Mouse (Mus musculus): Measurements from ENCODE around the gene Mecom. TPM values are rescaled to one million over a fixed set of nuclear protein-coding genes. Genes with fewer than 3 reads are reported as not detected.

The Mecom gene
- polyA plus RNA-seq, 1 experiment from 2014 or later, result 26.9 TPM

DNA sequence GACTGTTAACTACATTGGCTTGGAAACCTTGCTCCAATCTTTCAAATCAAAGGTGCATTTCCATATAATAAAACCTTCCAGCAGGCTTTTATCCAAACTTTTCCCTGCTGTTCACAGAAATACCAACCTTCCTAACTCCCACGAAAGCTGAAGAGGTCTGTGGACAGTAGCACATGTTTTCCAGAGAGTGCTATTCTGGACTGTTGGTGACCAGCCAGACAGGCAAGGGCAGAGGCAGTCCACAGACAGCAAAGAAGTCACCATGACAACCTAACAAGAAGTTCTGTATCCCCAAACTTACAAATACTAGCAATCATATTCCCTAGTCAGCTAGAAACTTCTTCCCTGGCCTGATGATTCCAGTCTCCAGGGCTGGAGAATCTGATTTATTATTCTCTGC lies 454.8 kb downstream of the Mecom start:
- Histone ChIP-seq H3K36me3 (replicated peaks) (no peaks in the 10 kb centered on the region), H3K4me1 (no peaks in the 10 kb centered on the region), H3K27ac (no peak overlapping the region), H3K27me3 (ENCODE audit: poor library complexity, severe bottlenecking) (no peaks in the 10 kb centered on the region), H3K4me3 (no peak overlapping the region), H3K9me3 (no peaks in the 10 kb centered on the region)
- WGBS, result 95% methylated on average over 1 of the region's 1 CpGs
- DNase-seq (ENCODE audit: extremely low spot score, low spot score), result no peak

DNA sequence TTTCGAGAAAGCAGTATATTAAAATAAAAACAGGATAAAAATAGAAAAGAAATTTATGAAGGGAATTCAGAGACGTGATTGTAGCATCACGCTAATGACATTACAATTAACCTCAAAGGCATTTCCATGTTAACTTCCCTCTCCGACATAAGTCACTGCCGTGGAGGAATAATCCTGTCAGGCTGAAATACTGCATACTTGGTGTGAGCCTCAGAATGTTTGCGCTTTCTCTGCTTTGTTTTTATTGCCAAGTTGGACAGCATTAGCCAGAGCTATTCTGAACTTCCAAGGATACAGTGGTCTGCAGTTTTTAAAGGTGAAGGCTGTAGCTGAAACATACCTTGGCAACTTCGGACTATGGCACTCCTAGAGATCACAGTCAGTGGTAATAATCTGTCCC lies 455.3 kb downstream of the Mecom start:
- no peak overlapping the region for H3K4me3 ChIP-seq
- DNase-seq (ENCODE audit: extremely low spot score, low spot score), result no peak
- no peaks in the 10 kb centered on the region for H3K4me1 ChIP-seq
- no peak overlapping the region for H3K27ac ChIP-seq
- no peaks in the 10 kb centered on the region for H3K36me3 ChIP-seq (replicated peaks)
- no peaks in the 10 kb centered on the region for H3K27me3 ChIP-seq (ENCODE audit: poor library complexity, severe bottlenecking)
- 90% methylated on average over 7 of the region's 7 CpGs for WGBS
- H3K9me3 ChIP-seq, result no peaks in the 10 kb centered on the region

DNA sequence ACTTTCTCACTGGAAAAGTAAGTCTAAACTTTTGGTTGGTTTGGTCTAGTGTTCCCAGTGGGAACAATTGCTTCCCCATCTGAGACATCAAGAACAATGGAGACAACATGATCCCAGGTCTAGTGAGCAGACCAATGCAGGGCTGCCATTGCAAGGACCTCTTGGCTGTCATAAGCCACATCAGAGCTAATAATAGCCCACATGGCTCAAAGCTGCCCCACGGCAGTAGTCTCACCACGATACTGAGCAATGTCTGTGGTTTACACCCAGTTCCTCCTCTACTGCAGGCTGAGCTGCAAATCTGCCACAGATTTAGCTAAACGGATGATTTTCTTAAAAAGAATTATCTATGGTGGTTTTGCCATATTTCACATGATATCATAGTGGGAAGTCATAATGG lies 455.9 kb downstream of the Mecom start:
- H3K27me3 ChIP-seq (ENCODE audit: poor library complexity, severe bottlenecking), result no peaks in the 10 kb centered on the region
- no peak overlapping the region for H3K4me3 ChIP-seq
- no peak overlapping the region for H3K27ac ChIP-seq
- H3K36me3 ChIP-seq (replicated peaks), result no peaks in the 10 kb centered on the region
- DNase-seq (ENCODE audit: extremely low spot score, low spot score), result no peak
- no peaks in the 10 kb centered on the region for H3K9me3 ChIP-seq
- no peaks in the 10 kb centered on the region for H3K4me1 ChIP-seq
- WGBS, result 91% methylated on average over 3 of the region's 3 CpGs

DNA sequence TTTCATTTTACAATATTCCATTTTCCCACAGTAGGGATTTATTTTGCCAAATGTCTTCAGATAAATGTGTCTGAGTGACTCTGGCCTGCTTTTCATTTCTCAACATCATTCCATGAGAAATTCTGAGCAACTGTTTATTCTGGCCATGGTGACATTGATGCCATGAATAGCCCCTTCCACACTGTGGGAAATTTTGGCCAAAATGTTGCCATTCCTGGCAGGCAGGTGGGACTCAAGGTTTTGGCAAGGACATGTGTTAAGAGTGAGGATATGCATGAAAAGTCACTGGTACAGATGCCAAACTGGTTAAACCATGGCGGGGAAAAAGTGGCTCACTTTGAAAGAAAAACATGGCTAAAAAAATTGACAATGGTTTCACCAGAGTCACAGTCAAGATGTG lies 456.4 kb downstream of the Mecom start:
- WGBS, result 93% methylated on average over 1 of the region's 1 CpGs
- no peaks in the 10 kb centered on the region for H3K4me1 ChIP-seq
- H3K4me3 ChIP-seq, result no peak overlapping the region

DNA sequence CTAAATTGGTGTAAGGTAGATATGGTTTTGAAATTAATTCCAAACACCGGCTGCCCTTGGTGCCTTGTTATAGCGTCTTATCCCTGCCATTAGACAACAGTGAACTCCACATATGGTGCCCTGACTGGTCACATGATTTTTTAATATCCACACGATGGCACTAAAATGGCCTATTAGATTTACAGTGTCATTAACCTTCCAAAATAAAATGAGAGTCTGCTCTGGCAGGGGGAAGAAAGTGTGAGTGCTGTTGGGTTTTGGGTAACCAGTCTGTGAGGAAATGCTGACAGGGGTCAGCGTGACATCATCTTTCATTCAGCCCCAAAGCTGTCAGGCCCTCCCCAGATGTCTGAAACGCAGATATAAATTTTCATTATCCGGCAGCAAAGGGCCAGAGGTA lies 461.7 kb downstream of the Mecom start:
- H3K27ac ChIP-seq, result no peak overlapping the region
- 92% methylated on average over 6 of the region's 6 CpGs for WGBS
- H3K36me3 ChIP-seq (replicated peaks), result no peaks in the 10 kb centered on the region
- no peaks in the 10 kb centered on the region for H3K27me3 ChIP-seq (ENCODE audit: poor library complexity, severe bottlenecking)
- H3K9me3 ChIP-seq, result no peaks in the 10 kb centered on the region
- no peak overlapping the region for H3K4me3 ChIP-seq
- H3K4me1 ChIP-seq, result peaks cover 14% of the 10 kb centered on the region
- no peak for DNase-seq (ENCODE audit: extremely low spot score, low spot score)

More for the DNA sequence above, 456.4 kb downstream of the Mecom start:
- H3K9me3 ChIP-seq, result no peaks in the 10 kb centered on the region
- no peaks in the 10 kb centered on the region for H3K27me3 ChIP-seq (ENCODE audit: poor library complexity, severe bottlenecking)
- H3K27ac ChIP-seq, result no peak overlapping the region
- no peak for DNase-seq (ENCODE audit: extremely low spot score, low spot score)
- H3K36me3 ChIP-seq (replicated peaks), result no peaks in the 10 kb centered on the region

DNA sequence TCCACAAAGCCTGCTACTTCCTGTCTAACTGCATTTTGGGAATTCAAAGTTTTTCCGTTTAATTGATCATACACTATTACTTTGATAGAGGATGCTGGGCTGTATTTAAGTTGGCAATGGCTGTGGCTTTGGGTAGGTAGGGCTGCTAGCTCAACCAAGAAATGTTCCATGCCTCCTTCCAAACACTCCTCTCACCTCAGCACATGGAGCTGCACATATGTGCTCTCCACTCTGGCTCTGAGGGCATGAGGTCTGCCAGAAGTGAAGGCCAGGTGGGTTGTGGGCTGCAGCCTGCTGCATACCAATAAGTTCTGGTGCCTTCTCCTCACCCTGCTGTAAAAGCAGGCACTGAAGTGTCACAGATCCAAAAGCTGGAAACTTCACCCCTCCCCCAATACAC lies 464.0 kb downstream of the Mecom start:
- no peak for DNase-seq (ENCODE audit: extremely low spot score, low spot score)
- peaks cover 19% of the 10 kb centered on the region for H3K4me1 ChIP-seq
- no peaks in the 10 kb centered on the region for H3K27me3 ChIP-seq (ENCODE audit: poor library complexity, severe bottlenecking)
- 79% methylated on average over 1 of the region's 1 CpGs for WGBS
- no peak overlapping the region for H3K4me3 ChIP-seq
- no peaks in the 10 kb centered on the region for H3K9me3 ChIP-seq
- H3K36me3 ChIP-seq (replicated peaks), result no peaks in the 10 kb centered on the region
- peak overlapping the region; percentile 67 for H3K27ac ChIP-seq

DNA sequence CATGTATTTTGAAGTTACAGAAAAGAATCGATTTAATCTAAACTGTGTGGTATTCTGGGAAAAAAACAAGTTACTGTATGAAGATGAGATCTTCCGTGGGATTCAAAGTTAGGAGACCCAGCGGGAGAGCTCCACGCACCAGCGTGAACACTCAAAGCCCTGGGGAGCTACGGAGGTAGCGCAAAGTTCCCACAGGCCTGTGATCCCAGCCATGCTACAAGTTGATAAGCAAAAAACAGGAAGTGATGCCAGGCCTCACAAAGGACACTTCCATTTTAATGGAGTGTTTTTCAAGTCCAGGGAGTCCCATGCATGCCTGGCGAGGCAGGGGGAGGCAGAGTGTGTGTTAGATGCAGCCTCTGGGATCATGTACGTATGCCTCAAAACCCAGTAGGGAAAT lies 464.5 kb downstream of the Mecom start:
- WGBS, result 87% methylated on average over 9 of the region's 9 CpGs
- Histone ChIP-seq H3K27ac (no peak overlapping the region), H3K36me3 (replicated peaks) (no peaks in the 10 kb centered on the region), H3K4me3 (no peak overlapping the region), H3K9me3 (no peaks in the 10 kb centered on the region), H3K4me1 (peaks cover 19% of the 10 kb centered on the region), H3K27me3 (ENCODE audit: poor library complexity, severe bottlenecking) (no peaks in the 10 kb centered on the region)
- no peak for DNase-seq (ENCODE audit: extremely low spot score, low spot score)

DNA sequence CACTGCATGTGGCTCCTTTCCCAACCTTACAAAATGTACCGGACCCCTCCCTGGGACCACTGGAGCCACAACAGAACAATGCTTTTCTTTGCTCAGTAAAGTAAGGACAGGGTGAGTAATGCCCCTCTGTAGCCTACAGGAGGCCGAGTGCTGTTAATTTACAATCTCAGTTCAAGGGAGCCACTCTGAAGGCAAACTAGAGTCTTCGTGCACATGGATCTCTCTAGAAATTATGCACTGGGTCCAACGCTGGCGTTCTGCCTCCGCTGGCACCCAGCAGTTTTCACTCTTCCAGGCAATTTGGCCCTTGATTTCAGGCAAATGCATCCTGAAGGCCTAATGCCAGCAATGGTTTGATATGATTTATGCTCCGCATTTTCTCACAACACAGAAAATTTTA lies 467.0 kb downstream of the Mecom start:
- WGBS, result 88% methylated on average over 7 of the region's 7 CpGs
- H3K27me3 ChIP-seq (ENCODE audit: poor library complexity, severe bottlenecking), result no peaks in the 10 kb centered on the region
- H3K36me3 ChIP-seq (replicated peaks), result no peaks in the 10 kb centered on the region
- H3K4me1 ChIP-seq, result peaks cover 19% of the 10 kb centered on the region
- DNase-seq (ENCODE audit: extremely low spot score, low spot score), result no peak
- no peaks in the 10 kb centered on the region for H3K9me3 ChIP-seq
- H3K4me3 ChIP-seq, result no peak overlapping the region
- H3K27ac ChIP-seq, result no peak overlapping the region

DNA sequence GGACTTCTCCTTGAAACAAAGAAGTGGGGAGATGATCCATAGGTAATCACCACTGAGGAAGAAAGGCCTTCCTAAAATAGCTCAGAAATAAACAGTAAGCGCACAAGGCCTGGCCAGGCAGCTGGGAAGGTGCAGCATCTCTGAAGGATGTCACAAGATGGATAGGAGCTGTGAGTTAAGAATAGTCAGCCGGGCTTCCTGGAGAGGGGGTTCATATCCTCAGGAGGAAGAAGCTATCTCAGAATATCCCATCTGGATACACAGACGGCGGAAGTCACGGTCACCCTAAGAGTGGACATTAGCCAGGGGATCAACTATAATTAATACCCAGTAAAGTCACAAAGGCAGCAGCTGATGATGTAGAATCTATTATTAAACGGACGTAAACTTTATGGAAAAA lies 471.3 kb downstream of the Mecom start:
- Histone ChIP-seq H3K36me3 (replicated peaks) (no peaks in the 10 kb centered on the region), H3K4me3 (no peak overlapping the region), H3K27ac (no peak overlapping the region), H3K9me3 (no peaks in the 10 kb centered on the region), H3K27me3 (ENCODE audit: poor library complexity, severe bottlenecking) (no peaks in the 10 kb centered on the region), H3K4me1 (peaks cover 14% of the 10 kb centered on the region)
- DNase-seq (ENCODE audit: extremely low spot score, low spot score), result no peak
- WGBS, result 94% methylated on average over 7 of the region's 7 CpGs

DNA sequence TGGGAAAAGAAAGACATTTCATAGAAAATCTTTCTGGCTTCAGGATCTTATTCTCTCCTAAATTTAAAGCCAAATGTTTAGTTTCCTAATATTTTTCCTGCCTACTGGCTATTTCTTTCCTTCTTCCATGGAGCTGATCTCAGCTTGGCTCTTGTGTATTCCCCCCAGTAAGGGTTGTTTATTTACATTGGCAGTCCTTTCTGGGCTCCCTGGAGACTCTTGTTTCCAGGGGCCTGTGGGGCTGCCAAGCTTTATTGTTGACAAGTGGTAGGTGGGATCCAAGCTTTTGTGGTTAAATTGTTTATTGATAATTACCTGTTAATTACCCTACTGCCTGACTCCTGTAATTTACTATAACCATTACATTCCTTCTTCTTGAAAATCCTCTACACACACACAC lies 476.5 kb downstream of the Mecom start:
- Histone ChIP-seq H3K27me3 (ENCODE audit: poor library complexity, severe bottlenecking) (no peaks in the 10 kb centered on the region), H3K27ac (no peak overlapping the region), H3K36me3 (replicated peaks) (no peaks in the 10 kb centered on the region), H3K4me1 (peaks cover 13% of the 10 kb centered on the region), H3K4me3 (no peak overlapping the region), H3K9me3 (no peaks in the 10 kb centered on the region)
- DNase-seq (ENCODE audit: extremely low spot score, low spot score), result no peak

DNA sequence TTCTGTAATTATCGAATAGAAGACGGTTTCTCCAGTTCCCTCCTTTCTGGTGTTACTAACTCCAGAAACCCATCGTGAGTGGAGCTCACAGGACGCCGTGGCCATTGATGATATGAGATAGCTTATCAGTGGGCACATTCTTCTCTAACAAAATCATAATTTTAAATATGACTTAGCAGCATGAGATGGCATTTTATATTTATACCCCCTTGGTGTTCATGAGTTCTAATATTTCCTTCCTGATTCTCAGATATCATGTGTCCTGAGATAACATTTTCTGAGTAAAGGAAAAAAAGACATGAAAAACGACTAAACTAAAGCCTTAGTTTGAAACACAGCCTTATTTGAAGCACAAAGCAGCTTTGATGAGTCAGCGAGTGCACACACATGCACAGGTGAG lies 481.3 kb downstream of the Mecom start:
- no peaks in the 10 kb centered on the region for H3K9me3 ChIP-seq
- DNase-seq (ENCODE audit: extremely low spot score, low spot score), result no peak

DNA sequence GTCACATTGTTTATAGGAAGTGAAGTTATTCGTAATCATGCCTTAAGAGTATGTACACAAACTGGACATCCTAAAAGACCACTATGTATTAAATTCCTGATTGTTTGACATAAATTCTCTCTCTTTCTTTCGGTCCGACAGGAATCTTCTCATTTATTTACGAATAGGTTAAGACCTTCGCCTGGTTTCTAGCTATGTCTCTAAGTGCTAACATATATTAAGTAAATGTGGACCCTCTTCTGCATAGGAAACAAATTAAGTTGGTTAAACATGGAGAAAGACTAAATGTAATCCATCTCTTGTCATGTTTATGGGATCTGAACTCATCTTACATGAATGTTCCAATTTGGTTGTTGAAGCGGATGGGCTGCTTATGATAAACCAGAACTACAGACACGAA lies 487.8 kb downstream of the Mecom start:
- Histone ChIP-seq H3K27ac (no peak overlapping the region), H3K4me1 (no peaks in the 10 kb centered on the region), H3K9me3 (no peaks in the 10 kb centered on the region), H3K27me3 (ENCODE audit: poor library complexity, severe bottlenecking) (no peaks in the 10 kb centered on the region), H3K36me3 (replicated peaks) (no peaks in the 10 kb centered on the region), H3K4me3 (no peak overlapping the region)
- 95% methylated on average over 7 of the region's 7 CpGs for WGBS
- no peak for DNase-seq (ENCODE audit: extremely low spot score, low spot score)

More for the DNA sequence above, 481.3 kb downstream of the Mecom start:
- Histone ChIP-seq H3K4me3 (no peak overlapping the region), H3K4me1 (peaks cover 9% of the 10 kb centered on the region), H3K36me3 (replicated peaks) (no peaks in the 10 kb centered on the region), H3K27me3 (ENCODE audit: poor library complexity, severe bottlenecking) (no peaks in the 10 kb centered on the region), H3K27ac (no peak overlapping the region)
- 88% methylated on average over 7 of the region's 7 CpGs for WGBS

DNA sequence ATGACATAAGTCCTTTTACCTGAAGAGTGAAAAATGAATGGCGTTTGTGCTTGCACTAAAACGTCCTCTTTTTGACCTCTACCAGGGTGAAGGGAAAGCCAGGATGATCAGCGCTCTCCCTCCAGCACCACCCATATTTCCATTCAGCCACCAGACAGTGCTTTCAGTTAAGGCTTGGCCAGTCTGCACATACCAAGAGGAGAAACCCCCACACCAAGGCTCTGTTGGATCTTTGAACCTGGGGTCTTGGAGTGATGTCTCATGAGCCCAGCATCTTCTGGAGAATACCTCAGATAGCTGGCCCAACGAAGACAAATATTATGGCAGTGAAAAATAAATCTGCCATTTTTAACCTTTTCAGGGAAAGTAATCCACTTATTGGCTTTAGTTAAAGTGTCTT lies 488.2 kb downstream of the Mecom start:
- WGBS, result 94% methylated on average over 4 of the region's 4 CpGs

DNA sequence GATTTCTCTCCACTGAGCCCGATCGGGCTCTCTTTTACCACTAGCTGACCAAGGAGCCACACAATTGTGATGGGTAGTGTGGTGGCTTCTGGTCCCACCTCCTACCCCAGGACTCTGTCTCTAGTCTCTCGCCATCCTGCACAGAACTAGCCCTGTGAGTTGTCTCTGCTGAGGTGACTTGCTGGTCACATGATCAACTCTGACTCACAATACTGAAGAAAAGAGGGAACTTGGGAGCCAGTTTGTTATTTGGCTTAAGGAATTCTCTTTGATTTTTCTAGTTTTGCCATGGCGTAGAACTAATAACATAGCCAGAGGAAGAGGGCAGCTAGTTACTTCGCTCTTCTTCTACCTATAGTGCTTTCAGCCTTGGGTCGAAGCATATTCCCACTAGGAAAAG lies 496.5 kb downstream of the Mecom start:
- Histone ChIP-seq H3K4me3 (no peak overlapping the region), H3K27me3 (ENCODE audit: poor library complexity, severe bottlenecking) (no peaks in the 10 kb centered on the region), H3K9me3 (no peaks in the 10 kb centered on the region), H3K36me3 (replicated peaks) (no peaks in the 10 kb centered on the region), H3K4me1 (peaks cover 8% of the 10 kb centered on the region), H3K27ac (no peak overlapping the region)
- DNase-seq (ENCODE audit: extremely low spot score, low spot score), result no peak
- WGBS, result 95% methylated on average over 6 of the region's 6 CpGs

More for the DNA sequence above, 488.2 kb downstream of the Mecom start:
- H3K4me3 ChIP-seq, result no peak overlapping the region
- H3K4me1 ChIP-seq, result no peaks in the 10 kb centered on the region
- no peak overlapping the region for H3K27ac ChIP-seq
- no peaks in the 10 kb centered on the region for H3K36me3 ChIP-seq (replicated peaks)
- DNase-seq (ENCODE audit: extremely low spot score, low spot score), result no peak
- no peaks in the 10 kb centered on the region for H3K9me3 ChIP-seq
- no peaks in the 10 kb centered on the region for H3K27me3 ChIP-seq (ENCODE audit: poor library complexity, severe bottlenecking)
